ENCODE assay signal across 27 mouse cellular contexts in genomic region chr9:8073203-8073755, GRCm38 (mm10). TPM values are rescaled to one million over a fixed set of nuclear protein-coding genes. Genes with fewer than 3 reads are reported as not detected.
DNase-seq lines count a peak whose midpoint lies in the region; ATAC-seq lines count a peak whose summit lies in the region.
"Had no signal": no experiment of that assay in that cellular context is flagged by ENCODE, and none has a peak within 500 bp of the region (broad histone marks: within the 10 kb centered on the region; RNA-seq: fewer than 3 reads in every experiment).

No protein-coding gene starts in this region.

- no peak overlapping the region for H3K4me3 ChIP-seq in limb, embryonic 12.5 days (replicated peaks)
- no peak overlapping the region for H3K4me3 ChIP-seq in limb, embryonic 10.5 days
- H3K4me3 ChIP-seq in midbrain, embryonic 16.5 days (ENCODE audit: low read depth, low read length) = no peak overlapping the region
- no peak overlapping the region for H3K4me3 ChIP-seq in midbrain, embryonic 15.5 days
- H3K4me3 ChIP-seq: forebrain, embryonic 13.5 days; heart, embryonic 10.5 days; intestine, embryonic 15.5 days; liver, embryonic 13.5 days; neural tube, embryonic 15.5 days had no signal

- H3K4me1 ChIP-seq in limb, embryonic 12.5 days (replicated peaks) = no peaks in the 10 kb centered on the region
- H3K4me1 ChIP-seq in limb, embryonic 10.5 days = no peaks in the 10 kb centered on the region
- H3K4me1 ChIP-seq in midbrain, embryonic 16.5 days (ENCODE audit: control insufficient read depth, insufficient read depth, low read length) = no peaks in the 10 kb centered on the region
- H3K4me1 ChIP-seq in midbrain, embryonic 15.5 days = no peaks in the 10 kb centered on the region
- H3K4me1 ChIP-seq: forebrain, embryonic 13.5 days; heart, embryonic 10.5 days; intestine, embryonic 15.5 days; liver, embryonic 13.5 days; neural tube, embryonic 15.5 days had no signal

- ATAC-seq in limb, embryonic 12.5 days (ENCODE audit: insufficient number of reproducible peaks, insufficient read depth, low FRiP score, low TSS enrichment, low read depth) = peak; percentile 31; the same call in 1 of the 2 replicates
- 0 out of 2 replicates have a peak, but pooled peaks have one; percentile 25 for ATAC-seq in midbrain, embryonic 16.5 days
- ATAC-seq in midbrain, embryonic 15.5 days (replicated peaks) = no peak
- ATAC-seq: forebrain, embryonic 13.5 days; hindbrain, embryonic 16.5 days; intestine, embryonic 15.5 days had no signal

- H3K9ac ChIP-seq in limb, embryonic 12.5 days (replicated peaks) = no peak overlapping the region
- no peak overlapping the region for H3K9ac ChIP-seq in midbrain, embryonic 16.5 days (ENCODE audit: low read depth, low read length)
- H3K9ac ChIP-seq in midbrain, embryonic 15.5 days = no peak overlapping the region
- H3K9ac ChIP-seq: forebrain, embryonic 13.5 days; intestine, embryonic 15.5 days; liver, embryonic 13.5 days; neural tube, embryonic 15.5 days had no signal

- H3K27ac ChIP-seq in limb, embryonic 12.5 days = no peak overlapping the region
- H3K27ac ChIP-seq in limb, embryonic 10.5 days = no peak overlapping the region
- no peak overlapping the region for H3K27ac ChIP-seq in midbrain, embryonic 16.5 days (ENCODE audit: low read length)
- no peak overlapping the region for H3K27ac ChIP-seq in midbrain, embryonic 15.5 days
- H3K27ac ChIP-seq: forebrain, embryonic 13.5 days; heart, embryonic 10.5 days; intestine, embryonic 15.5 days; liver, embryonic 13.5 days; macrophage; neural tube, embryonic 15.5 days had no signal

- H3K27me3 ChIP-seq in limb, embryonic 12.5 days = no peaks in the 10 kb centered on the region
- H3K27me3 ChIP-seq in limb, embryonic 10.5 days (ENCODE audit: low read depth, poor library complexity, severe bottlenecking) = no peaks in the 10 kb centered on the region
- H3K27me3 ChIP-seq in midbrain, embryonic 16.5 days (ENCODE audit: control insufficient read depth, insufficient read depth, low read depth, low read length) = no peaks in the 10 kb centered on the region
- no peaks in the 10 kb centered on the region for H3K27me3 ChIP-seq in midbrain, embryonic 15.5 days (replicated peaks)
- H3K27me3 ChIP-seq: forebrain, embryonic 13.5 days; intestine, embryonic 15.5 days; liver, embryonic 13.5 days; neural tube, embryonic 15.5 days had no signal

- H3K4me2 ChIP-seq in limb, embryonic 12.5 days = no peak overlapping the region
- no peak overlapping the region for H3K4me2 ChIP-seq in midbrain, embryonic 16.5 days (ENCODE audit: low read length)
- H3K4me2 ChIP-seq in midbrain, embryonic 15.5 days = no peak overlapping the region
- H3K4me2 ChIP-seq: forebrain, embryonic 13.5 days; intestine, embryonic 15.5 days; liver, embryonic 13.5 days; neural tube, embryonic 15.5 days had no signal

- no peaks in the 10 kb centered on the region for H3K9me3 ChIP-seq in limb, embryonic 12.5 days
- no peaks in the 10 kb centered on the region for H3K9me3 ChIP-seq in limb, embryonic 10.5 days (replicated peaks)
- no peaks in the 10 kb centered on the region for H3K9me3 ChIP-seq in midbrain, embryonic 16.5 days (replicated peaks; ENCODE audit: control insufficient read depth, low read length, poor library complexity, severe bottlenecking)
- no peaks in the 10 kb centered on the region for H3K9me3 ChIP-seq in midbrain, embryonic 15.5 days
- H3K9me3 ChIP-seq: forebrain, embryonic 13.5 days; G1E; heart, embryonic 10.5 days; intestine, embryonic 15.5 days; liver, embryonic 13.5 days; neural tube, embryonic 15.5 days had no signal

- DNase-seq in heart, adult 11 months = peak; percentile 55
- no peak for DNase-seq in heart, postnatal 4 days
- DNase-seq in limb, embryonic 10.5 days (ENCODE audit: low spot score) = no peak
- DNase-seq in right cerebral cortex, adult 18-20 months = no peak
- DNase-seq: adrenal gland, adult 8-10 months; cerebellum, adult 2 months; cerebellum, postnatal 14 days; gastrocnemius, postnatal 10 days; heart, postnatal 36 days; kidney, adult 8-10 months; kidney, postnatal 10 days; layer of hippocampus, postnatal 36 days; liver, embryonic 13.5 days; lung, adult 2 months; lung, postnatal 10 days; spleen, adult 18-20 months; thymus, postnatal 25 days had no signal

- 92% methylated on average over 3 of the region's 3 CpGs for WGBS in limb, embryonic 12.5 days
- WGBS in limb, embryonic 10.5 days = 100% methylated on average over 3 of the region's 3 CpGs
- 93% methylated on average over 3 of the region's 3 CpGs for WGBS in midbrain, embryonic 16.5 days
- WGBS in midbrain, embryonic 15.5 days = 93% methylated on average over 3 of the region's 3 CpGs

- no peaks in the 10 kb centered on the region for H3K36me3 ChIP-seq in limb, embryonic 12.5 days
- peaks cover 6% of the 10 kb centered on the region for H3K36me3 ChIP-seq in limb, embryonic 10.5 days
- 0 out of 2 replicates have a peak, but pooled peaks cover 3% of the 10 kb centered on the region for H3K36me3 ChIP-seq in midbrain, embryonic 16.5 days (ENCODE audit: control insufficient read depth, insufficient read depth, low read length)
- H3K36me3 ChIP-seq in midbrain, embryonic 15.5 days (replicated peaks) = no peaks in the 10 kb centered on the region
- H3K36me3 ChIP-seq: G1E; heart, embryonic 10.5 days; intestine, embryonic 15.5 days; liver, embryonic 13.5 days had no signal

RNA-seq across cellular contexts. Expression of gene Cfap300, which starts 30.7 kb away (rescaled TPM):
- total RNA-seq in heart, postnatal 4 days (2021) = 1 to 10 TPM; 1.2 to 1.5 TPM
- polyA plus RNA-seq in limb, embryonic 12.5 days (2016; fragmentation: Nextera tagmentation; extraction: Ambion mirVana) = 14.0 and 15.3 TPM in 2 replicates
- polyA plus RNA-seq in limb, embryonic 10.5 days (2016; fragmentation: Nextera tagmentation; extraction: Ambion mirVana) = 15.2 and 18.1 TPM in 2 replicates
- 16.1 and 17.2 TPM in 2 replicates for polyA plus RNA-seq in midbrain, embryonic 16.5 days (2015; fragmentation: Nextera tagmentation; extraction: Ambion mirVana)
- 15.1 TPM in 2 replicates for polyA plus RNA-seq in midbrain, embryonic 15.5 days (2015; fragmentation: Nextera tagmentation; extraction: Ambion mirVana)
- polyA plus RNA-seq: macrophage had no signal
